Mouse (Mus musculus) macrophage (primary cell): Measurements from ENCODE around the gene Zbtb34. TPM values are rescaled to one million over a fixed set of nuclear protein-coding genes. Genes with fewer than 3 reads are reported as not detected.

Experiments used
- H3K27ac ChIP-seq: fragments of 350-480 bp; formaldehyde crosslinking; 2 replicates; pipeline ENCODE4 v1.9.0; 2021
- H3K36me3 ChIP-seq: fragments of 350-480 bp; formaldehyde crosslinking; 2 replicates; pipeline ENCODE4 v1.9.0; 2021; ENCODE audit errors: inconsistent target
- H3K4me3 ChIP-seq: fragments of 350-480 bp; formaldehyde crosslinking; 2 replicates; pipeline ENCODE4 v1.9.0; 2021; ENCODE audit errors: inconsistent target
- H3K79me2 ChIP-seq: fragments of 350-480 bp; formaldehyde crosslinking; 2 replicates; pipeline ENCODE4 v1.9.0; 2021; ENCODE audit errors: inconsistent target
- WGBS: methylation state at CpG from one replicate; pipeline ENCODE4 v1.1.7; 2026; ENCODE audit warnings: inconsistent platforms; ENCODE audit not compliant: missing documents; 5-methylcytosine and 5-hydroxymethylcytosine counted together
- polyA plus RNA-seq: library from polyadenylated mRNA; stranded (reverse); fragments of 250-400 nt; gene quantifications from 3 replicates; pipeline ENCODE4 v1.2.4, GENCODE M21; 2018; ENCODE audit warnings: inconsistent platforms
- total RNA-seq, 78 experiments: library from RNA; depleted of rRNA; stranded (reverse); fragments of 250-400 nt; gene quantifications; 1 replicate in 9 of 78; 2 replicates in 24 of 78; 3 replicates in 43 of 78; 4 replicates in 2 of 78; pipeline ENCODE4 v1.2.4; 2018; ENCODE audit warnings: inconsistent platforms in 56 of 78

The Zbtb34 gene
- 10 to 100 TPM in 18 of 26 experiments, 1 to 10 TPM in 8; 3.6 to 51.7 (median 20.0) TPM for total RNA-seq (2018; cell fraction: chromatin; rRNA removed)
- total RNA-seq (2018; cell fraction: cytosol; rRNA removed), result 10 to 100 TPM in 18 of 26 experiments, 1 to 10 TPM in 8; 3.8 to 26.9 (median 16.8) TPM
- total RNA-seq (2018; cell fraction: nucleus; rRNA removed), result 10 to 100 TPM in 23 of 26 experiments, 1 to 10 TPM in 3; 5.8 to 58.5 (median 19.7) TPM
- 11.3 to 16.6 TPM (median 12.3 TPM) in 3 replicates for polyA plus RNA-seq

DNA sequence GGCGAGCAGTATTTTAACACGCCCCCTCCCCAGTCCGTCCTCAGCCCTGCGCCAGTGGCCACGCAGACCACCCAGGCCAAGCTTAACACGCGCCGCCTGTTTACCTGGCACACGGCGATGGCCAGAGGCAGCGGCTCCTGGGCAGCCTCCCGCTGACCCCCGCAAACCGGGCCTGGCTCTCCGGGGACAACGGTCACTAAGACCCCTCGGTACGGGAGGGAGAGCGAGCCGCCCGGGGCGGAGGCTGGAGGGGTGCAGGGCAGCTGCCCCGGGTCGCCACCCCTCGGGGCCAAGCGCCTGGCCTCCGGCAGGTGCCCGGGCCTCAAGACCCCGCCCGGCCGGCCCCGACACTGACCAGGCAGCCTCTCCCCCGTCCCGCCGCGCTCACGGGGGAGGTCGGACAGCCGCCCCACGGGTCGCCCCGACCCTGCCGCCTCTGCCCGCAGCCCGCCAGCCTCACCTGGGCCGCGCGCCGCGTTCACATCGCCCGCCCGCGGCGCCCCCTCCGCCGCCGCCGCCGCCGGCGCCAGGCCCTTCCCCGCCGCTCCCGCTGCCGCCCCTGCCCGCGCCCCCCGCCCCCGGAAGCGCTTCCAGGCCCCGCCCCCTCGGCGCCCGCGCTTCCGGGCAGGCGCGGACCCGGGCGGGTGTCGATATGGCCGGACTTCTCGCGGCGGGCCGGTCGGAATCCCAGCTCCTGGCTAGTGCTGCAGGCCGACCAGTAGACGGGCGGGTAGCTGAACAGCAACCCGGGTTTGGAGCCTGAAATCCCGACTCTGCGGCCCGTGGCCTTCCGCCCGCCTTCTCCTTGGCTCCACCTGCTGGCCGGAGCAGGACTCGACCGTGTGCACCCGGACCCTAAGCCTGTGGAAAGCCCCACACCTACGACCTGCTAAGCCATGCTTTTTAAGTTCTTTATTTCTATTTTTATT is at the start of gene Zbtb34:
Zbtb34 (minus strand) TSS at position 554 of the 929 bp plus-strand sequence.
- Histone ChIP-seq H3K36me3 (no peaks in the 10 kb centered on the region), H3K4me3 (peak within 1 kb of the TSS; percentile 77), H3K27ac (peak within 1 kb of the TSS; percentile 97), H3K79me2 (peaks cover 47% of the 10 kb centered on the region)
- WGBS, result 1% methylated on average over 71 of the region's 102 CpGs

DNA sequence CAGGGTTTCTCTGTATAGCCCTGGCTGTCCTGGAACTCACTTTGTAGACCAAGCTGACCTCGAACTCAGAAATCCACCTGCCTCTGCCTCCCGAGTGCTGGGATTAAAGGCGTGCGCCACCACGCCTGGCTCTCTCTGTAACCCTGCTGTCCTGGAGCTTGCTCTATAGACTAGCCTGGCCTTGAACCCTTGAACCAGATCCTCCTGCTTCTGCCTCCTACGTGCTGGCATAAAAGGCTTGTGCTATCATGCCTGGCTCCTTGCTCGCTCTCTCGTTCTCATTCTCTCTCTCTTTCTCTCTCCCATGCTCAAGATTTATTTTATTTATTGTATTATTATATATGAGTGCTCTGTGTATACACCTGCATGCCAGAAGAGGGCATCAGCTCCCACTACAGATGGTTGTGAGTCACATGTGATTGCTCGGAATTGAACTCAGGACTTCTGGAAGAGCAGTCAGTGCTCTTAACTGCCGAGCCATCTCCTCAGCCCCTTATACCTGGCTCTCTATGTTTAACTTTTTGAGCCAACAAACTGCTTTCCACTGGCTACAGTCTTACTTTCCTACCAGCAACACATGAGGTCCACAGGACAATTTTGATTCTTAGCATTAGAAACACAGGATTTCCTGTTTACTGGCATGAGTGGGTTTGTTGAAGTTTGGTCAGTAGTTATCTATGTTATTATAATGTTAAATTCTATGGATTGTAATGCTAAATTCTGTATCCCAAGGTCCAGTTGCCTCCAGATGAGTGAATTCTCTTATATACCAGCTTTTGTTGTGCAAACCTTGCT is 47.0 kb upstream of the Zbtb34 start:
- Histone ChIP-seq H3K4me3 (no peak overlapping the region), H3K27ac (no peak overlapping the region), H3K79me2 (no peaks in the 10 kb centered on the region), H3K36me3 (no peaks in the 10 kb centered on the region)
- WGBS, result 89% methylated on average over 10 of the region's 10 CpGs

DNA sequence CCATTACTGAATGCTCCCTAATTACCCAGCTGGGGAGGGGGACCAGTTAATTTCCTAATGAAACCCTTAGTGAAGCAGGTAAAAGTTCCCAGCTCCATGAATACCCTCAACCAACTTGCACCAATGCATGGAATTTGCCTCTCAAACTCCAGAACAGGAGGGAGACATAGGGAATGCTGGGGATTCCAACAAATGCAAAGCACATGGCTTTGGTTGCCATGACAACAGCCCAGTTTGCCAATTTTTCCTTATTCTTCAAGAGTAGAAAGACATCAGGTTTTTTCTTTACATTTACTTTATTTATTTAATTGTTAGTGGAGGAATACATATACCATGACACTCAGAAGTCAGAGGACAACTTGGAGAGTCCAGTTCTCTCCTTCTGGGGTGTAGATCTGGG is 44.8 kb upstream of the Zbtb34 start:
- H3K79me2 ChIP-seq, result no peaks in the 10 kb centered on the region
- H3K36me3 ChIP-seq, result no peaks in the 10 kb centered on the region
- no peak overlapping the region for H3K27ac ChIP-seq
- H3K4me3 ChIP-seq, result no peak overlapping the region

DNA sequence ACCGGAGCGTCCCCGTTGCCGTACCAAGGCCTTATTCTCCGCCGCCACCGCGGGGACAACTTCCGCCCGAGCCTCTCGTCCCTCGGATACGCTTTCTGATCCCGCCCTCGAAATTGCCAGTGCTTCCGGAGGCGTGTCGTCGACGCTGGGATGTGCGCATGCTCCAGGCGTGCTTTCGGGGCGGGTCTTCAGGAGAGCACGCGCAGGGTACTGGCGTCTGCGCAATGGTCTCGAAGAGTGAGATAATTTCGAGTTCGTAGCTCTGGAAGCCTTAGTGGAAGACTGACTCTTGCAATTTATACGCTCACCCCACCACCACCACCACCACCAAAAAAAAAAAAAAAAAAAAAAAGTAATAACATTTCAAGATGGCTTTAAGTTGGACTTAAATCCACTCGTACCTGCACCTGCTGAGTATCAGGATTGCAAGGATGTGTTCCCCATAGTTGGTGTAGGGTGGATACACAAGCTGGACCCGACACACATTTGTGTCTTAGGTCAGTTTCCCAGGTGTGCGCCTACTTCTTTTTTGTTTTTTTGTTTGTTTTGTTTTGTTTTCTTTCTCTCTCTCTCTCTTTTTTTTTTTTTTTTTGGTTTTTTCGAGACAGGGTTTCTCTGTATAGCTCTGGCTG is 37.5 kb upstream of the Zbtb34 start, which contains the start of gene Zbtb43:
Zbtb43 (minus strand) TSS at position 94 of the 632 bp plus-strand sequence.
- H3K27ac ChIP-seq, result peak within 1 kb of the TSS; percentile 24; the same call in 1 of the 2 replicates
- H3K36me3 ChIP-seq, result peaks cover 15% of the 10 kb centered on the region
- peaks cover 45% of the 10 kb centered on the region for H3K79me2 ChIP-seq
- peak within 1 kb of the TSS; percentile 69 for H3K4me3 ChIP-seq
- 2% methylated on average over 34 of the region's 36 CpGs for WGBS

DNA sequence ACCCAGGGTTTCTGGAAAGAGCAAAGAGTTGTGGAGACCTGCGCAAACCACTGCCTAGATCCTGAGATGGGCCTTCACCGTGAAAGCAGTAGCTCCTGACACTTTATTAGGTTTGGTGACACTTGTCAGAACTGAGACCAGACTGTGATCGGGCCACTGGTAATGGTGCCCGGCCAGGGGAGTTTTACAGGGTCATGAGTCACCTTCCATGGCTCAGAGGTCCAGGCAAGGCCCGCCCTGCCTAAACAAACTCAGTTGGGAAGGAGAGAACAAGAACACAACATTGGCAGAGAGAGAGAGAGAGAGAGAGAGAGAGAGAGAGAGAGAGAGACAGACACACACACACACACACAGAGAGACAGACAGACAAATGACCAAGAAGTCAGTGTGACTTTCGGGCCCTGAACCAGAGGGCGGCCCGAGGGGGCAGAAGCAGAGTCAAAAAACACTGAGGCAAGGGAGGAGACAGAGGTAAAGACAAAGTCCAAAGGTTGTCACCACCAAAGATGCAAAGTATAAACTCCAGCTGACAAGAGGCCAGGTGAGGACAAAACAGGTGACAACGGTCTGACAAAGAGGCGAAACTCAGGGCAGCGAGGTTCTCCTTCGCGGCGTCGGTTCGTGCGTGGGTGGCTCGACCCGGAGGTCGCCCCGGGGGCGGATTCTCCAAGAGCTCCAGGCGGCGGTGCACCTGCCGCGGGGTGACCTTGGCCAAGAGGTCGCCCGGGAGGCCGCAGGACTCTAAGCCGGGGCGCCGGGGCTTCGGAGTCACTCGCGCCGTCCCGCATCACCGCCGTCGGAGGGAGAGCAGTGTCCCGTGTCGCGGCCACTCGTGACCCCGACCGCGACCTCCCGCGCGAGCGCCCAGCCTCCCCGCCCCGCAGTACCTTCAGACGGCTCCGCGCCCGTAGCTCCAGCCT is 36.7 kb upstream of the Zbtb34 start:
- Histone ChIP-seq H3K79me2 (peaks cover 53% of the 10 kb centered on the region), H3K36me3 (peaks cover 22% of the 10 kb centered on the region), H3K27ac (peak overlapping the region; percentile 24; the same call in 1 of the 2 replicates), H3K4me3 (peak overlapping the region; percentile 69)
- 5% methylated on average over 57 of the region's 57 CpGs for whole genome bisulfite sequencing

DNA sequence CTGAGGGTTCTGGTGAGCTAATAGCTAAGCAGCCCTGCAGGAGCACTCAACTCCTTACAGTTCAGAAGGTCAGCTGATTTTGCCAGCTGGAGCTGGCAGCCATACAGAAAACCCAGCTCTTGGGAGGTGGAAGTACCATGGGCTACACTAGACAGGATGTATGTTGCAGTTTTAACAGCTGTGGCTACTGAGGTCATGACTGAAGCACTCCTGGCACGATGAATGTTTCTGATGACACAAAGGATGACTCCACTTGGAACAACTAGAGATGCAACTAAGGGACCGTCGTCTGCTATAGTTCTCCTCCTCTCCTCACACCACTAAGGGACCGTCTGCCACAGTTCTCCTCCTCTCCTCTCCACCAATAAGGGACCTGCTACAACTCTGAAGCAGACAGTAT is 34.8 kb upstream of the Zbtb34 start:
- WGBS, result 66% methylated on average over 4 of the region's 4 CpGs
- Histone ChIP-seq H3K79me2 (peaks cover 71% of the 10 kb centered on the region), H3K27ac (no peak overlapping the region), H3K4me3 (no peak overlapping the region), H3K36me3 (peaks cover 35% of the 10 kb centered on the region)

DNA sequence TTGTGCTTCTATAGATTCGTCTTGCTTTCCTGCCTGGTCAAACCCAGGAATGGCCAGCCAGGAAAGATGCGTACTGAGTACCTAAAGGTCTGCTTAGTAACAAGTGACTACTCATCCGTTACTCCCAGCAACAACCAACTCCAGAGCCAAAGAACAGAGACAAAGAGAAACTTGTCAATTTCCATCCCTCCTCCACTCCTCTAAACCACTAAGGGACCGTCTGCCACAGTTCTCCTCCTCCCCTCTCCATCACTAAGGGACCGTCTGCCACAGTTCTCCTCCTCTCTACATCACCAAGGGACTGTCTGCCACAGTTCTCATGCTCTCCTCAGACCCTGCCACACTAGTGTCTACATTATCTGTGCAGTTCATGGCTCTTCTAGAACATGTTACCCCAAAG is 34.1 kb upstream of the Zbtb34 start:
- WGBS, result 89% methylated on average over 5 of the region's 5 CpGs
- Histone ChIP-seq H3K36me3 (peaks cover 42% of the 10 kb centered on the region), H3K27ac (no peak overlapping the region), H3K4me3 (no peak overlapping the region), H3K79me2 (peaks cover 78% of the 10 kb centered on the region)

DNA sequence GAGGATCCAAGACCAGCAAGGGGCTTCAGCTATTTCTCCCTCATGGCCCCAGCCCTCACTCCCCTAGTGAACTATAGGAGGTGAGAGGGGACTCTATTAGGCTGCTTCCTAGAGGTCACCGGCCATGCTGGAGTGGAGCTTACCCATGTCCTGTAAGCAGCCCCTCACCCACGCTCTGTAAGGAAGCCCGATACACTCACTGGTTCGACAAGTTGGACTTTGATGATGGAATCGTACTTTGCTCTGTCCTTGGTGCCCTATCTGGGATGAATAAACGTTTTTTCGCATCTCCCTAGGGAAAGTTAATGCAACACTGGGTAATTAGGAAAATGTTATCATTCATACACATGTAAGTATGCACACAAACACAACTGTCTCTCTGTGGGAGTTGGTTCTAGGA is 30.9 kb upstream of the Zbtb34 start:
- WGBS, result 93% methylated on average over 7 of the region's 7 CpGs
- H3K36me3 ChIP-seq, result peaks cover 54% of the 10 kb centered on the region

DNA sequence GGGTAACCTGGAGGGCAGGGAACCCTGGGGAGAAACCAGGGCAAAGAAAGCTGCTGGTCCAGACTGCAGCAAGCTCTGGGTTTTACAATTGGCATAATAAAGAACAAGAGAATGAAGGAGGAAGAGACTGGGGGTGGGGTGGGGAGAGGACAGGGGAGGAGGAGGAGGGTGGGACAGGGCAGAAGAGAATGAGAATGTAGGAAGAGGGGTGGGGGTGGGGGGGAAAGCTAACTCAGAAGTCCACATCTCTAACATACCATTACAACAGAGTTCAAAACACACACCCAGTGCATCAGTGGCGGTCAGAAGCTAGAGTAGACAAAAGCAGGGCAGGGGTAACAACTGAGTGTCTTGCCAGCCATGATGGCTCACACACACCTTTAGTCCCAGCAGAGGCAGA is 29.9 kb upstream of the Zbtb34 start:
- 100% methylated on average over 1 of the region's 1 CpGs for WGBS
- H3K4me3 ChIP-seq, result no peak overlapping the region

More for the DNA sequence above, 30.9 kb upstream of the Zbtb34 start:
- Histone ChIP-seq H3K4me3 (no peak overlapping the region), H3K27ac (no peak overlapping the region), H3K79me2 (peaks cover 98% of the 10 kb centered on the region)

DNA sequence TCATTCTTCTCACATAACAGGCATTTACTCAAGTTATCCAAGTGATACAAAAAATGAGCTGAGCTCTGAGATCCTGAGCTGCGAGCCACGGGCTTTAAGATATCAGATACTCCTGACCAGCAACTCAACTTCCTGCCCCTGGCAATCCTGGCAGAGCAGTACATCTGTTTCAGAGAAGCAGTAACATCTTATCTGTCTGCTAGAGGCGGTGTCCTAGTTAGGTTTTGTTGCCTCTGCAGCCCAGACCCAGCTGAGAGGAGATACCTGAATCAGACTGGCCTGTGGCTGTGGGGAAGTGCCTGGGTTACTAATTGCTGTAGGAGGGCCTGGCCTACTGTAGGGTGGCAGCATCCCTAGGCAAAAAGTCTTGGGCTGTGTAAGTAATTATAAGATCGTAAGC is 28.5 kb upstream of the Zbtb34 start:
- no peak overlapping the region for H3K4me3 ChIP-seq
- peaks cover 89% of the 10 kb centered on the region for H3K79me2 ChIP-seq
- H3K27ac ChIP-seq, result no peak overlapping the region
- peaks cover 56% of the 10 kb centered on the region for H3K36me3 ChIP-seq
- WGBS, result 89% methylated on average over 4 of the region's 4 CpGs

More for the DNA sequence above, 29.9 kb upstream of the Zbtb34 start:
- peaks cover 54% of the 10 kb centered on the region for H3K36me3 ChIP-seq
- H3K79me2 ChIP-seq, result peaks cover 97% of the 10 kb centered on the region
- H3K27ac ChIP-seq, result no peak overlapping the region

DNA sequence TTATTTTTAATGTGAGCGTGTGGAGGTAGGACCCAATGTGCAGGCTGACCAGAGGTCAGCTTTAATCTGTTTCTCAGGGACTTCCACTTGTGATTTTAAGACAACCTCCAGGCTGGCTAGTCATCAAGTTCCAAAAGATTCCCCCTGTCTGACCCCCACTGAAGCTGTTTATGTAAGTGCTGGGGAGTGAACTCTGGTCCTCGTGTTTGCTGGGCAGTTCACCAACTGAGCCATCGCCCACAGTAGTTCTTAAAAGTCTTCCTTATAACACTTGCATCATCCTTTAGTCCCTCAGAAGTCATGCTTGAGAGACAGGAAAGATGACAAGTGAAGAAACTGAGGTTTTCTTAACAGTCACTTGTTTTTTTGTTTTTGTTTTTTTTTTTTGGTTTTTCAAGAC is 25.6 kb upstream of the Zbtb34 start:
- Histone ChIP-seq H3K4me3 (no peak overlapping the region), H3K79me2 (peaks cover 80% of the 10 kb centered on the region; the same call in 1 of the 2 replicates), H3K36me3 (peaks cover 50% of the 10 kb centered on the region; the same call in 1 of the 2 replicates), H3K27ac (no peak overlapping the region)
- WGBS, result 87% methylated on average over 3 of the region's 3 CpGs

DNA sequence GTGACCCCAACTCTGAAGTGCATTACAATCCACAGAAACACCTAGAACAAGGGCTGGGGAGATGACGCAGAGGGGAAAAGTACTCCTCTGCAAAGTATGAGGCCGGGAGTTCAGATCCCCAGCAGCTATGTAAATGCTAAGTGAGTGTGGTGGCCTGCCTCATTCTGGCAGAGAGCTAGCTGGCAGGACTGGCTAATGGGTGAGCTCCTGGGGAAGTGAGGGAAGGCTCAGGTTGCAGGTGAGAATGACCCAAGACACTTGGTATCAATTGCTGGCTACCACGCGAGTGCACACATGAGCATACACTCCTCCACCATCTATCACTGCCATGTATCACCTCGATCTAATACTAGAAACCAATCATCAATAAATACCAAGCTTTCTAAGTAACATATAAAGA is 25.1 kb upstream of the Zbtb34 start:
- Histone ChIP-seq H3K79me2 (peaks cover 80% of the 10 kb centered on the region; the same call in 1 of the 2 replicates), H3K36me3 (peaks cover 49% of the 10 kb centered on the region; the same call in 1 of the 2 replicates), H3K27ac (no peak overlapping the region), H3K4me3 (no peak overlapping the region)
- 90% methylated on average over 5 of the region's 5 CpGs for WGBS

DNA sequence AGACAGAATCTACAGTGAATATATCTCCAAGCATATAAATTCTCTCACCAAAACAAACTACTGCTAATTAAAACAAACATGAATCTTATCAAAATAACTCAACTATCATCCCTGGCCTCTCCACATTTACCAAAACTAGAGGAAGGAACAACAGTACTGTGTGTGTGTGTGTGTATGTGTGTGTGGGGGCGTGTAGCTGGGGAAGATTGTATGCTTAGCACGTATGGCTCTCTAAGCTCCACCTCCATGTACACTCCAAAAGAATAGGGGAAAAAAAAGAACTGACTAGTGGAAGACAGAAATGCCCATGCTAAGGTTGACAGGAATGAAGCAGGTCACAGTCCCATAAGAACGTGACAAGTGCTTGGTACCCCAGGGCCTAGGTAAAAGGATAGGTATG is 24.2 kb upstream of the Zbtb34 start:
- H3K27ac ChIP-seq, result no peak overlapping the region
- peaks cover 79% of the 10 kb centered on the region; the same call in 1 of the 2 replicates for H3K79me2 ChIP-seq
- 90% methylated on average over 3 of the region's 3 CpGs for WGBS
- no peak overlapping the region for H3K4me3 ChIP-seq
- peaks cover 51% of the 10 kb centered on the region; the same call in 1 of the 2 replicates for H3K36me3 ChIP-seq
